In genomic region chr4:43031237-43031995, GRCm38 (mm10) we compare ENCODE assay signal across 8 mouse cellular contexts. TPM values are rescaled to one million over a fixed set of nuclear protein-coding genes. Genes with fewer than 3 reads are reported as not detected.
DNase-seq lines count a peak whose midpoint lies in the region; ATAC-seq lines count a peak whose summit lies in the region.

TSS of gene Stoml2 (minus strand) at chr4:43031710.

- H3K9me3 ChIP-seq in hindbrain, embryonic 11.5 days (ENCODE audit: control insufficient read depth, low read length) = no peaks in the 10 kb centered on the region

- peak within 1 kb of the TSS; percentile 85 for H3K4me2 ChIP-seq in hindbrain, embryonic 11.5 days (replicated peaks; ENCODE audit: low read depth, low read length)

- H3K27ac ChIP-seq in hindbrain, embryonic 11.5 days (ENCODE audit: low read depth, low read length) = peak within 1 kb of the TSS; percentile 86

- peak within 1 kb of the TSS; percentile 79 for H3K4me3 ChIP-seq in hindbrain, embryonic 11.5 days (ENCODE audit: low read depth, low read length)

- DNase-seq in MN1 (ENCODE audit: low spot score) = peak; percentile 93
- peak; percentile 96 for DNase-seq in cerebellum, adult 9-10 months
- peak; percentile 88 to 95 for DNase-seq in frontal cortex, adult 2 months (ENCODE audit: extremely low spot score in 1 of 2, low spot score in 1 of 2)
- peak; percentile 92 for DNase-seq in hindbrain, embryonic 11.5 days (ENCODE audit: low spot score)
- peak; percentile 90 to 92 for DNase-seq in layer of hippocampus, postnatal 10 days (ENCODE audit: low spot score in 2 of 2)
- DNase-seq in lung, postnatal 10 days = peak; percentile 96
- DNase-seq in ovary, postnatal 36 days (ENCODE audit: low spot score) = peak; percentile 90
- peak; percentile 92 for DNase-seq in thymus, postnatal 25 days

- 1% methylated on average over 38 of the region's 38 CpGs for WGBS in hindbrain, embryonic 11.5 days

- peaks cover 13% of the 10 kb centered on the region for H3K36me3 ChIP-seq in hindbrain, embryonic 11.5 days (ENCODE audit: control insufficient read depth, insufficient read depth, low read length)

- peak within 1 kb of the TSS; percentile 88 for H3K9ac ChIP-seq in hindbrain, embryonic 11.5 days (ENCODE audit: low read depth, low read length)

- H3K4me1 ChIP-seq in hindbrain, embryonic 11.5 days (replicated peaks; ENCODE audit: control insufficient read depth, insufficient read depth, low read length) = 0 out of 2 replicates have a peak, but pooled peaks cover 5% of the 10 kb centered on the region

- peak; percentile 96 for ATAC-seq in hindbrain, embryonic 11.5 days (ENCODE audit: low FRiP score)

- no peaks in the 10 kb centered on the region for H3K27me3 ChIP-seq in hindbrain, embryonic 11.5 days (ENCODE audit: control insufficient read depth, insufficient read depth, low read length)

RNA-seq across cellular contexts. Expression of gene Stoml2, which starts in this region (rescaled TPM):
- 106 and 107 TPM in 2 replicates for polyA plus RNA-seq in frontal cortex, adult 2 months (2012; rRNA removed)
- 345 and 353 TPM in 2 replicates for polyA plus RNA-seq in hindbrain, embryonic 11.5 days (2014; fragmentation: Nextera tagmentation; extraction: Ambion mirVana)
- total RNA-seq in layer of hippocampus, postnatal 10 days (2021) = 100 to 1,000 TPM; 101 TPM

Comparison
In these comparisons a context has a peak if more than half of its experiments do, and no peak if none do; other contexts are left out.
1. Peak in every context shown above with its lines: DNase-seq, ATAC-seq, H3K4me3 ChIP-seq and H3K27ac ChIP-seq.